Mouse (Mus musculus) kidney, postnatal 0 days (tissue): ENCODE results near the gene Mmp2. TPM values are rescaled to one million over a fixed set of nuclear protein-coding genes. Genes with fewer than 3 reads are reported as not detected.

ENCODE experiments used
- ATAC-seq: fragments of 200-750 bp; cut with Nextera tagmentation; replicated peaks from 2 replicates; pipeline ENCODE4 v1.8.0; 2017; ENCODE audit warnings: low read depth, moderate number of reproducible peaks, moderate TSS enrichment, moderate library complexity; ENCODE audit not compliant: low FRiP score
- DNase-seq: peaks from one replicate; pipeline ENCODE4 v3.0.0-alpha.2; 2016; ENCODE audit warnings: low spot score
- H3K27ac ChIP-seq: fragments of 300-500 bp; sonication (generic); 2 replicates; pipeline ENCODE4 v1.5.1; 2014; ENCODE audit warnings: mild to moderate bottlenecking
- H3K27me3 ChIP-seq: fragments of 300-500 bp; sonication (generic); 2 replicates; pipeline ENCODE4 v1.6.1; 2014; ENCODE audit warnings: low read length, mixed read lengths; ENCODE audit not compliant: insufficient read depth
- H3K36me3 ChIP-seq: fragments of 300-500 bp; sonication (generic); 2 replicates; pipeline ENCODE4 v1.6.1; 2014; ENCODE audit warnings: low read length, mixed read lengths; ENCODE audit not compliant: insufficient read depth
- H3K4me1 ChIP-seq: fragments of 300-500 bp; sonication (generic); replicated peaks from 2 replicates; pipeline ENCODE4 v1.6.1; 2014; ENCODE audit warnings: antibody characterized with exemption, low read length, mixed read lengths; ENCODE audit not compliant: insufficient read depth
- H3K4me2 ChIP-seq: fragments of 300-500 bp; sonication (generic); 2 replicates; pipeline ENCODE4 v1.6.1; 2014; ENCODE audit warnings: mild to moderate bottlenecking, low read length, moderate library complexity, mixed read lengths
- H3K4me3 ChIP-seq: fragments of 300-500 bp; sonication (generic); replicated peaks from 2 replicates; pipeline ENCODE4 v1.5.1; 2014; ENCODE audit warnings: low read depth, low read length
- H3K9ac ChIP-seq: fragments of 300-500 bp; sonication (generic); 2 replicates; pipeline ENCODE4 v1.6.1; 2014; ENCODE audit warnings: low read depth, low read length
- H3K9me3 ChIP-seq: fragments of 300-500 bp; sonication (generic); replicated peaks from 2 replicates; pipeline ENCODE4 v1.6.1; 2016; ENCODE audit warnings: low read length, inconsistent platforms, mixed read lengths
- CTCF ChIP-seq: IDR thresholded peaks from 2 replicates; pipeline ENCODE4 v1.5.1; 2016; ENCODE audit warnings: antibody characterized with exemption, low read depth, mild to moderate bottlenecking, moderate library complexity
- WGBS: fragments of 180-500 bp; shearing (Covaris S2); extraction: QIAGEN DNeasy Blood & Tissue Kit; methylation state at CpG from one replicate; pipeline ENCODE4 v1.1.7; 2014; 5-methylcytosine and 5-hydroxymethylcytosine counted together
- polyA plus RNA-seq: library from polyadenylated mRNA; unstranded; fragments of >200 nt; fragmentation: Nextera tagmentation; extraction: Ambion mirVana; gene quantifications from 2 replicates; pipeline ENCODE4 v1.2.1, GENCODE M21; 2015

Mmp2 gene
- polyA plus RNA-seq, 1 experiment from 2014 or later, result 136 TPM

DNA sequence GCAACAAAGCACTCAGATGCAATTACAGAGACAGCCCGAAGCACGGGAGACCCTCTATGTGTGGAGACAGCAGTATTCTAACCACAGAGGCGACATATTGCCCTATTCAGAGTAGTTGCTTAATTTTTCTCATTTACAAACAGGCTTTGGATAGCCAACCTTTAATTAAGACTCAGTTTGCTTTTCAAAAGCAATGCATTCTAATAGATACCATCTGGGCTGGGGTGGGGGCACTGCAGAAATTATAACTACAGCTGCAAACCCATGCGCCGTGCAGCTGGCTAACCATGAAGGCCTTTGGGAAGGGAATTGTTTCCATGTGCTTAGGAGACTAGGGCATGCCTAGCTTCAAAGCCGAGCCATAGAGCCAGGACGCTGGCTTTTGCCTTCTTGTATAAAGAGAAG, 29.6 kb upstream of the Mmp2 start:
- no peaks in the 10 kb centered on the region for H3K9me3 ChIP-seq
- no peaks in the 10 kb centered on the region for H3K27me3 ChIP-seq
- no peaks in the 10 kb centered on the region for H3K4me1 ChIP-seq
- H3K9ac ChIP-seq, result no peak overlapping the region
- whole genome bisulfite sequencing, result 81% methylated on average over 7 of the region's 7 CpGs
- TF ChIP-seq CTCF, result no peak
- no peak overlapping the region for H3K4me3 ChIP-seq
- no peak overlapping the region for H3K27ac ChIP-seq
- DNase-seq, result no peak
- no peaks in the 10 kb centered on the region for H3K36me3 ChIP-seq
- no peak overlapping the region for H3K4me2 ChIP-seq
- ATAC-seq, result no peak

DNA sequence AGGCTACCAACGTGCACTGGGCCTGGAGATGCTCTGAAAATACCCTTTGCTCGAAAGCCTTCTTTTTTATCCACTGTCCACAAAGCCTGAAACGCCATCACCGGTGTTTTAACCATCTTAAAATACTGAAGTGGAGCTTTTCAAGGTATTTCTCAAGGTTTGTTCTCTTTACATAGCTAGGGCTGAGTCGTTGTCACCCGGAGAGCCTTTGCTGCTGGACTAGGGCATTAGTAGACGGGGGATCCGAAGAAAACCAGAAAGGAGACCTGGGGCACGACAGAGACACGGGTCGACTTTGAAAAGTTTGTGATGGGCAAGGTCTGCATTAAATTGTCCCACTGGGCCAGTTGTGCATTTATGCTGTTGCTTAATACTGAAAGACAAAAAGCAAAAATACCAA, 27.7 kb upstream of the Mmp2 start:
- Histone ChIP-seq H3K4me3 (no peak overlapping the region), H3K27me3 (no peaks in the 10 kb centered on the region), H3K27ac (no peak overlapping the region), H3K4me2 (no peak overlapping the region), H3K9ac (no peak overlapping the region), H3K4me1 (no peaks in the 10 kb centered on the region), H3K9me3 (no peaks in the 10 kb centered on the region), H3K36me3 (no peaks in the 10 kb centered on the region)
- DNase-seq (no peak), ATAC-seq (no peak)
- WGBS, result 90% methylated on average over 11 of the region's 11 CpGs
- TF ChIP-seq CTCF, result no peak

GRCm38 (mm10) chr8:92801231-92801630, 25.9 kb upstream of the Mmp2 start:
- Histone ChIP-seq H3K27me3 (no peaks in the 10 kb centered on the region), H3K27ac (no peak overlapping the region), H3K36me3 (no peaks in the 10 kb centered on the region), H3K9me3 (no peaks in the 10 kb centered on the region), H3K9ac (no peak overlapping the region), H3K4me3 (no peak overlapping the region), H3K4me1 (no peaks in the 10 kb centered on the region), H3K4me2 (no peak overlapping the region)
- WGBS, result 73% methylated on average over 8 of the region's 8 CpGs
- no peak for ATAC-seq
- no peak for DNase-seq
- no peak for TF ChIP-seq CTCF

GRCm38 (mm10) chr8:92802591-92802990, 24.5 kb upstream of the Mmp2 start:
- no peaks in the 10 kb centered on the region for H3K27me3 ChIP-seq
- no peaks in the 10 kb centered on the region for H3K9me3 ChIP-seq
- no peak overlapping the region for H3K9ac ChIP-seq
- H3K36me3 ChIP-seq, result no peaks in the 10 kb centered on the region
- ATAC-seq (no peak), DNase-seq (no peak)
- 74% methylated on average over 3 of the region's 3 CpGs for WGBS
- no peak overlapping the region for H3K27ac ChIP-seq
- no peak overlapping the region for H3K4me3 ChIP-seq
- H3K4me1 ChIP-seq, result no peaks in the 10 kb centered on the region
- TF ChIP-seq CTCF, result no peak
- H3K4me2 ChIP-seq, result no peak overlapping the region

- H3K4me2 ChIP-seq, result no peak overlapping the region
- H3K4me3 ChIP-seq, result no peak overlapping the region
- TF ChIP-seq CTCF, result no peak
- WGBS, result 87% methylated on average over 2 of the region's 2 CpGs
- no peaks in the 10 kb centered on the region for H3K36me3 ChIP-seq
- H3K27ac ChIP-seq, result no peak overlapping the region
- no peak overlapping the region for H3K9ac ChIP-seq
- H3K4me1 ChIP-seq, result no peaks in the 10 kb centered on the region
- DNase-seq (no peak), ATAC-seq (no peak)
- H3K9me3 ChIP-seq, result no peaks in the 10 kb centered on the region
- no peaks in the 10 kb centered on the region for H3K27me3 ChIP-seq
Observed at GRCm38 (mm10) chr8:92812773-92813172, 14.3 kb upstream of the Mmp2 start.

GRCm38 (mm10) chr8:92815661-92816060, 11.4 kb upstream of the Mmp2 start:
- no peak overlapping the region for H3K4me3 ChIP-seq
- no peaks in the 10 kb centered on the region for H3K4me1 ChIP-seq
- DNase-seq, result no peak
- H3K9ac ChIP-seq, result no peak overlapping the region
- 88% methylated on average over 5 of the region's 5 CpGs for WGBS
- ATAC-seq, result no peak
- H3K27me3 ChIP-seq, result no peaks in the 10 kb centered on the region
- no peaks in the 10 kb centered on the region for H3K36me3 ChIP-seq
- no peaks in the 10 kb centered on the region for H3K9me3 ChIP-seq
- H3K27ac ChIP-seq, result no peak overlapping the region
- TF ChIP-seq CTCF, result no peak
- no peak overlapping the region for H3K4me2 ChIP-seq
